Mouse (Mus musculus) G1E (cell line): ENCODE measurements around the gene Slc22a23. TPM values are rescaled to one million over a fixed set of nuclear protein-coding genes. Genes with fewer than 3 reads are reported as not detected.

ENCODE experiments used
- ATAC-seq: 2 replicates; pipeline ENCODE4 v1.8.0; 2016; ENCODE audit warnings: mild to moderate bottlenecking; ENCODE audit not compliant: insufficient number of reproducible peaks, poor library complexity, low FRiP score, severe bottlenecking; ENCODE audit errors: extremely low read depth
- DNase-seq: peaks from one replicate; pipeline ENCODE4 v3.0.0; 2012; ENCODE audit warnings: low spot score
- H3K27me3 ChIP-seq: 2 replicates; pipeline ENCODE4 v1.6.1; 2012; ENCODE audit warnings: mild to moderate bottlenecking, low read length, inconsistent platforms; ENCODE audit not compliant: insufficient read depth
- H3K36me3 ChIP-seq: replicated peaks from 2 replicates; pipeline ENCODE3; 2012; ENCODE audit warnings: mild to moderate bottlenecking, inconsistent platforms
- H3K4me1 ChIP-seq: 2 replicates; pipeline ENCODE4 v1.6.1; 2012; ENCODE audit warnings: low read depth, low read length, inconsistent platforms, mixed read lengths; ENCODE audit not compliant: insufficient read depth
- H3K4me3 ChIP-seq: 2 replicates; pipeline ENCODE4 v1.5.1; 2012; ENCODE audit warnings: low read depth, mild to moderate bottlenecking, inconsistent platforms, low read length, moderate library complexity, mixed read lengths
- H3K9me3 ChIP-seq: replicated peaks from 2 replicates; pipeline ENCODE4 v1.6.1; 2012; ENCODE audit warnings: inconsistent platforms
- CTCF ChIP-seq: IDR thresholded peaks from 2 replicates; pipeline ENCODE4 v1.5.1; 2012; ENCODE audit warnings: low read depth, low read length, inconsistent platforms, mixed read lengths
- GATA1 ChIP-seq: IDR thresholded peaks from 2 replicates; pipeline ENCODE4 v1.6.1; 2012; ENCODE audit warnings: borderline replicate concordance, low read length, inconsistent platforms, mixed read lengths
- GATA2 ChIP-seq: IDR thresholded peaks from 2 replicates; pipeline ENCODE4 v1.6.1; 2012; ENCODE audit warnings: low read depth, low read length, inconsistent platforms, borderline replicate concordance
- POLR2AphosphoS5 ChIP-seq: IDR thresholded peaks from 2 replicates; pipeline ENCODE4 v1.6.1; 2012; ENCODE audit warnings: low read depth, low read length, inconsistent platforms; ENCODE audit not compliant: insufficient replicate concordance
- TAL1 ChIP-seq: conservative IDR thresholded peaks from 2 replicates; pipeline ENCODE4 v1.6.1; 2012; ENCODE audit warnings: low read depth, low read length, inconsistent platforms, mixed read lengths
- polyA plus RNA-seq: library from polyadenylated mRNA; stranded (reverse); fragments of >175 nt; gene quantifications from 2 replicates; pipeline ENCODE4 v1.2.3, GENCODE M21; 2012
- total RNA-seq, 2 experiments: library from RNA; stranded (forward) in 1 of 2; stranded (reverse) in 1 of 2; fragments of 200-1000 nt in 1 of 2; fragments of >200 nt in 1 of 2; fragmentation: Nextera tagmentation in 1 of 2; gene quantifications; 2 replicates each; pipeline ENCODE4 v1.2.3; 2014 to 2017

The Slc22a23 gene
- total and polyA plus RNA-seq, 3 experiments = 18.0 to 68.0 (median 43.8) TPM

GRCm38 (mm10) chr13:34274417-34274816, 70.6 kb downstream of the Slc22a23 start:
- Histone ChIP-seq H3K4me1 (peaks cover 31% of the 10 kb centered on the region), H3K36me3 (peaks cover 78% of the 10 kb centered on the region), H3K9me3 (no peaks in the 10 kb centered on the region), H3K27me3 (no peaks in the 10 kb centered on the region), H3K4me3 (no peak overlapping the region)
- TF ChIP-seq GATA2 (no peak), POLR2AphosphoS5 (no peak), GATA1 (no peak), TAL1 (no peak), CTCF (no peak)
- ATAC-seq = peak; percentile 15; the same call in 1 of the 2 replicates
- DNase-seq = no peak

- DNase-seq (no peak), ATAC-seq (no peak)
- no peaks in the 10 kb centered on the region for H3K9me3 ChIP-seq
- peaks cover 17% of the 10 kb centered on the region for H3K4me1 ChIP-seq
- no peak overlapping the region for H3K4me3 ChIP-seq
- H3K36me3 ChIP-seq = peaks cover 75% of the 10 kb centered on the region
- no peaks in the 10 kb centered on the region for H3K27me3 ChIP-seq
- TF ChIP-seq POLR2AphosphoS5 = no peak
- TF ChIP-seq TAL1 = no peak
- TF ChIP-seq CTCF = no peak
Observed at GRCm38 (mm10) chr13:34272275-34273054, 72.5 kb downstream of the Slc22a23 start.

GRCm38 (mm10) chr13:34271665-34272064, 73.3 kb downstream of the Slc22a23 start:
- H3K4me1 ChIP-seq = peaks cover 17% of the 10 kb centered on the region
- no peak for ATAC-seq

GRCm38 (mm10) chr13:34270886-34271602, 73.9 kb downstream of the Slc22a23 start:
- H3K4me1 ChIP-seq = peaks cover 17% of the 10 kb centered on the region
- no peak overlapping the region for H3K4me3 ChIP-seq
- no peaks in the 10 kb centered on the region for H3K9me3 ChIP-seq
- H3K36me3 ChIP-seq = peaks cover 75% of the 10 kb centered on the region
- no peaks in the 10 kb centered on the region for H3K27me3 ChIP-seq
- ATAC-seq (no peak), DNase-seq (no peak)
- TF ChIP-seq GATA1 (no peak), CTCF (no peak), GATA2 (no peak), TAL1 (no peak), POLR2AphosphoS5 (no peak)

More at GRCm38 (mm10) chr13:34271665-34272064, 73.3 kb downstream of the Slc22a23 start:
- Histone ChIP-seq H3K27me3 (no peaks in the 10 kb centered on the region), H3K4me3 (no peak overlapping the region), H3K36me3 (peaks cover 75% of the 10 kb centered on the region), H3K9me3 (no peaks in the 10 kb centered on the region)
- no peak for DNase-seq
- TF ChIP-seq GATA2 (no peak), CTCF (no peak), GATA1 (no peak)

- Histone ChIP-seq H3K4me3 (no peak overlapping the region), H3K4me1 (peaks cover 12% of the 10 kb centered on the region)
Observed at GRCm38 (mm10) chr13:34269376-34269991, 75.5 kb downstream of the Slc22a23 start.

GRCm38 (mm10) chr13:34266942-34267660, 77.9 kb downstream of the Slc22a23 start:
- TF ChIP-seq GATA2 = no peak
- no peak for TF ChIP-seq GATA1
- no peak for TF ChIP-seq TAL1
- TF ChIP-seq CTCF = no peak
- TF ChIP-seq POLR2AphosphoS5 = no peak
- DNase-seq (no peak), ATAC-seq (no peak)
- Histone ChIP-seq H3K9me3 (no peaks in the 10 kb centered on the region), H3K4me1 (peaks cover 9% of the 10 kb centered on the region; the same call in 1 of the 2 replicates), H3K36me3 (peaks cover 60% of the 10 kb centered on the region), H3K4me3 (no peak overlapping the region), H3K27me3 (no peaks in the 10 kb centered on the region)

More at GRCm38 (mm10) chr13:34269376-34269991, 75.5 kb downstream of the Slc22a23 start:
- Histone ChIP-seq H3K27me3 (no peaks in the 10 kb centered on the region), H3K9me3 (no peaks in the 10 kb centered on the region), H3K36me3 (peaks cover 73% of the 10 kb centered on the region)
- ATAC-seq (no peak), DNase-seq (no peak)
- no peak for TF ChIP-seq POLR2AphosphoS5
- TF ChIP-seq GATA1 = no peak
- TF ChIP-seq GATA2 = no peak
- TF ChIP-seq CTCF = no peak
- TF ChIP-seq TAL1 = no peak
